Mouse (Mus musculus): ENCODE measurements around the gene Art2b.

DNA sequence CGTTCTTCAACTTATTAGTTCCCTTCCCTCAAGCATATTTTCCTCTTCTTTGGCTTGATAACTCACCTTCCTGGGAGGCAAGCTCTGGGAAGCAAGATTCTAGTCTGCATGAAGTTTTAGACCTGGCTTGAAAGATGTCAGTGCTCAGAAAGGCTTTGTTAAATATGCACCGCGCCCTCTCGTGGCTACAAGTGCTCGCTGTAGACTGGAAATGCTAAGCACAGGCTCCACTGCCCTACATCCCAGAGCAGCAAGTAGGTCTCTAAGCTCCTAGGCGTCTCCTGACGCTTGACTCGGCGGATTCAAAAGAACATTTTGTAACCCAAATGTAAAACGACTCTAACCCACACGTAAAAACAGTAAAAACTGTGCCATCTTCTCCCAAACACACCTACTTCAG, 44.3 kb downstream of the Art2b start:
- peak; percentile 75; the same call in 1 of the 2 replicates for TF ChIP-seq CTCF (IDR thresholded peaks at IDR 0.05; ENCODE audit: borderline replicate concordance, insufficient read depth, low read length)
- no peak for TF ChIP-seq POLR2A (IDR thresholded peaks at IDR 0.05; ENCODE audit: low read depth, low read length)

Data from embryonic fibroblast, embryonic 13.5 days (primary cell).